Comparison of ENCODE assay signal across 26 mouse cellular contexts in the genomic region with DNA sequence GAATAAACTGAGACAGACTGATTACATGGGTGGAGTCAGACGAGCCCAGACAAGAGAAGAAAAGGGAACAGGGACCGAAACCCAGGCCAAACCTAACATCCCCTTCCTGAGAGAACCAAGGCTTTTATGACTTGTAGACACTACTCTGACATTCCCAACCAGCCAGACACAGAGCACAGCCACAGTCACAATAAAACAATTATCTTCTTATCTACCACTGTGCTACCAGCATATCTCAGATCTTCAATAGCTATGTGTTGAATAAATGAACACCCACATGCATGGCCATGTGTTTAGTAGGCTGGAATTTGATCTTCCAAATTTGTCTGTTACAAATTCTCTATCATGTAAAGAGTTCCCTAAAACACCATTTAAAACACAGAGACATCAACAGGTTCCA.
"Had no signal": no experiment of that assay in that cellular context is flagged by ENCODE, and none has a peak within 500 bp of the region (broad histone marks: within the 10 kb centered on the region; RNA-seq: fewer than 3 reads in every experiment).

No protein-coding gene starts in this region.

- H3K4me1 ChIP-seq: hindbrain, embryonic 12.5 days; kidney, embryonic 15.5 days; limb, embryonic 13.5 days; limb, embryonic 15.5 days; liver, embryonic 12.5 days had no signal

- H3K27me3 ChIP-seq: heart, embryonic 13.5 days; hindbrain, embryonic 12.5 days; kidney, embryonic 15.5 days; limb, embryonic 13.5 days; limb, embryonic 15.5 days; liver, embryonic 12.5 days had no signal

- ATAC-seq: hindbrain, embryonic 16.5 days; inflammation-experienced regulatory T-cells, adult 6 months; liver, embryonic 12.5 days had no signal

- H3K4me3 ChIP-seq: gastrocnemius, adult 2 months; heart, embryonic 13.5 days; hindbrain, embryonic 10.5 days; hindbrain, embryonic 12.5 days; kidney, embryonic 15.5 days; limb, embryonic 13.5 days; limb, embryonic 15.5 days; liver, embryonic 12.5 days had no signal

- H3K9me3 ChIP-seq: heart, embryonic 13.5 days; hindbrain, embryonic 10.5 days; hindbrain, embryonic 12.5 days; kidney, embryonic 15.5 days; limb, embryonic 13.5 days; limb, embryonic 15.5 days; liver, embryonic 12.5 days had no signal

- H3K27ac ChIP-seq: gastrocnemius, adult 2 months; heart, embryonic 13.5 days; hindbrain, embryonic 10.5 days; hindbrain, embryonic 12.5 days; hindbrain, embryonic 14.5 days; kidney, embryonic 15.5 days; kidney, postnatal 0 days; limb, embryonic 13.5 days; limb, embryonic 15.5 days; liver, embryonic 12.5 days; liver, embryonic 14.5 days had no signal

- H3K4me2 ChIP-seq: heart, embryonic 13.5 days; hindbrain, embryonic 12.5 days; hindbrain, embryonic 14.5 days; kidney, embryonic 15.5 days; limb, embryonic 13.5 days; limb, embryonic 15.5 days; liver, embryonic 12.5 days had no signal

- H3K9ac ChIP-seq: heart, embryonic 13.5 days; hindbrain, embryonic 12.5 days; hindbrain, embryonic 14.5 days; kidney, embryonic 15.5 days; limb, embryonic 13.5 days; limb, embryonic 15.5 days; liver, embryonic 12.5 days; liver, embryonic 14.5 days had no signal

- DNase-seq: gastrocnemius, adult 2 months; gastrocnemius, postnatal 10 days; gastrocnemius, postnatal 25 days; heart, postnatal 14 days; heart, postnatal 4 days; kidney, adult 11 months; kidney, adult 2 months; kidney, adult 9 months; kidney, postnatal 14 days; kidney, postnatal 36 days; layer of hippocampus, adult 9-11 months; layer of hippocampus, postnatal 36 days; left cerebral cortex, postnatal 4 days; lung, adult 18-20 months had no signal

- H3K36me3 ChIP-seq: heart, embryonic 13.5 days; hindbrain, embryonic 10.5 days; hindbrain, embryonic 12.5 days; kidney, embryonic 15.5 days; limb, embryonic 13.5 days; limb, embryonic 15.5 days; liver, embryonic 12.5 days had no signal
